Mouse (Mus musculus) hindlimb bud, embryonic 11.5 days (tissue): ENCODE measurements around the gene Bnc2.
A peak's percentile ranks its signal among the peaks of the same experiment; 100 is the strongest.

ENCODE experiments used
- DNase-seq: peaks from one replicate; pipeline ENCODE4 v3.0.0-alpha.2; 2012; ENCODE audit warnings: low read depth, low spot score; ENCODE audit errors: extremely low spot score

The Bnc2 gene

GRCm38 (mm10) chr4:84675171-84675973 lies at the start of gene Bnc2:
Bnc2 (minus strand) TSS chr4:84675275.
- DNase-seq, result no peak

GRCm38 (mm10) chr4:84707961-84708360 lies 32.9 kb upstream of the Bnc2 start:
- DNase-seq, result no peak

GRCm38 (mm10) chr4:84685521-84686366 lies 10.7 kb upstream of the Bnc2 start:
- DNase-seq, result no peak

- no peak for DNase-seq
These were observed 9.9 kb upstream of the Bnc2 start for GRCm38 (mm10) chr4:84685009-84685408.

GRCm38 (mm10) chr4:84675974-84676315 lies 870 bp upstream of the Bnc2 start:
- DNase-seq, result no peak

- DNase-seq, result no peak
These were observed 531 bp downstream of the Bnc2 start for GRCm38 (mm10) chr4:84674318-84675170.

- DNase-seq, result no peak
These were observed 1.3 kb downstream of the Bnc2 start for GRCm38 (mm10) chr4:84673681-84674307.

- DNase-seq, result no peak
These were observed 2.8 kb downstream of the Bnc2 start for GRCm38 (mm10) chr4:84672181-84672791.

- DNase-seq, result no peak
These were observed 4.1 kb downstream of the Bnc2 start for GRCm38 (mm10) chr4:84670996-84671395.

- no peak for DNase-seq
These were observed 5.4 kb downstream of the Bnc2 start for GRCm38 (mm10) chr4:84669650-84670049.

GRCm38 (mm10) chr4:84668949-84669605 lies 6.0 kb downstream of the Bnc2 start:
- no peak for DNase-seq

GRCm38 (mm10) chr4:84668226-84668625 lies 6.8 kb downstream of the Bnc2 start:
- no peak for DNase-seq

- DNase-seq, result no peak
These were observed 12.6 kb downstream of the Bnc2 start for GRCm38 (mm10) chr4:84662228-84663065.

- DNase-seq, result no peak
These were observed 13.7 kb downstream of the Bnc2 start for GRCm38 (mm10) chr4:84661341-84661740.

GRCm38 (mm10) chr4:84651786-84652185 lies 23.3 kb downstream of the Bnc2 start:
- DNase-seq, result no peak

- DNase-seq, result no peak
These were observed 28.5 kb downstream of the Bnc2 start for GRCm38 (mm10) chr4:84646576-84646975.

GRCm38 (mm10) chr4:84639166-84639565 lies 35.9 kb downstream of the Bnc2 start:
- DNase-seq, result no peak

- DNase-seq, result peak; percentile 79
These were observed 37.4 kb downstream of the Bnc2 start for GRCm38 (mm10) chr4:84637641-84638040.

- DNase-seq, result no peak
These were observed 40.3 kb downstream of the Bnc2 start for GRCm38 (mm10) chr4:84634751-84635150.
